Mouse (Mus musculus): ENCODE measurements around the gene Ptprs.

The Ptprs gene

DNA sequence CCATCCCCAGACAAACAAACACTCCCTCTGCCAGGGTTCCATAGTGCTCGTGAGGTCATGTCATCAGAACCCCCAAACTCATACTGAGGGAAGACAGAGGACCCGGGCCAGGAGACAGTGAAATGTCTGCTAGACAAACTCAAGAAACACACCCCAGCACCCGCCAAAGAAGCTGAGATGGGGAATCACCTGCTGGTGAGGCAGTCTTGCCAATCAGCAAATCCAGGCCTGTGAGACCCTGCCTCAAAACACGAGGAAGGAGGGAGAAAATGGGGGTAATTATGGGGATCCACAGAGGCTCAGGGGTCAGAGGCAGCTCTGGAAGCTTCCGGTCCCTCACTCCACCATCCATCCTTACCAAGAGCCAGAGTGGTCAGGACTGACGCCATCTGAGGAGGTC lies 9.5 kb downstream of the Ptprs start:
- DNase-seq, result no peak

DNA sequence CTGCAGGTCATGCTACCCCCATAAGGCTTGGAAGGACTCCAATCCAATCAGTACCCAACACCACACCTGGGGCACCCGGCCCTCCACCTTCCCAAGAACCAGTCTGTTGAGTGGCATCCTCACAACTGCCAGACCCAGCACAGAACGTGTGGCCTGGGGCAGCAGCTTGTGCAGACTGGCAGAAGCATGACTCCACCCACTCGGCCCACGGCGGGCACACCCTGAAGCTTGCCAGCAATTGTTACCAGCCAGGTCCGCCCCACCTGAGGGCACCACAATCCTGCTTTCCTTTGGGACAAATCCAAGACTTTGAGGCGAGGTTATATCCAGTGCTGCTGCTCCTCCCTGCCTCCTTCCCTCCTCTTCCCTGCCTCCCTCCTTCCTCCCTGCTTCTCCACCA lies 11.5 kb downstream of the Ptprs start:
- no peak for DNase-seq

DNA sequence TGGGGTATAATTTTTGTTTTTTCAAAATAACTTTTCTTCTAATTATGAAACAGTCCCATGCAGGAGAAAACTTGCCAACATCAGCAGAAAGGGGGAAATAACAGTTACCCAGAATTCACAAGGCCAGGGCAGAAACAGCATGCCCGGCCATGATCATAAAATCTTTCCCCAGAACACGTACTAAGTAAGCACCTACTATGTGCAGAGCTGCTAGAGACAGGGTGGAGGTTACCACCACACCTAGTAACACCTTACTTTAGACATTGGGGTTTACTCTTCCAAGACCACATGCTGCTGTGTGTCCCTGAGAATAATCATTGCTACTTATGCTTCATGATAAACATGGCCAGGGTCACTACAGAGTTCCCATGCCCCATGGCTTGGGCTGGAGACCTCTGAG lies 11.9 kb downstream of the Ptprs start:
- no peak for DNase-seq

DNA sequence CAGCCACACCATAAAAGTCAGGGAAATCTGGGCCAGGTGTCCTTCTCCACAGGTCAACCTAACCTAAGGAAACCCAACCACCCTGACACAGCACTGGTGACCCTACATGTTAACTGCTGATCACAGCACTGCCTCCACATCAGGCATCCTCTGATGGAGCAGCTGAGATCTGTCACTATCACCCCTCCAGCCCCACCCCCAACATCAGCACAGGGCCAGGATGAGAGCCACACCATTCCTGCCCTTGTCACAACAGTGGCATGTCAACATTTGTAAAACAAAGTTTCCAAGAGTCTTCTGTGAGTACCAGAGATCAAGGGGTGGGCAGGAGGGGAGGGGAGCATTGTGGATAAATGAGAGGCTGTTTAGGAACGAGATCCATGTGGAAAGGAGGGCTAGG lies 12.8 kb downstream of the Ptprs start:
- DNase-seq, result no peak

DNA sequence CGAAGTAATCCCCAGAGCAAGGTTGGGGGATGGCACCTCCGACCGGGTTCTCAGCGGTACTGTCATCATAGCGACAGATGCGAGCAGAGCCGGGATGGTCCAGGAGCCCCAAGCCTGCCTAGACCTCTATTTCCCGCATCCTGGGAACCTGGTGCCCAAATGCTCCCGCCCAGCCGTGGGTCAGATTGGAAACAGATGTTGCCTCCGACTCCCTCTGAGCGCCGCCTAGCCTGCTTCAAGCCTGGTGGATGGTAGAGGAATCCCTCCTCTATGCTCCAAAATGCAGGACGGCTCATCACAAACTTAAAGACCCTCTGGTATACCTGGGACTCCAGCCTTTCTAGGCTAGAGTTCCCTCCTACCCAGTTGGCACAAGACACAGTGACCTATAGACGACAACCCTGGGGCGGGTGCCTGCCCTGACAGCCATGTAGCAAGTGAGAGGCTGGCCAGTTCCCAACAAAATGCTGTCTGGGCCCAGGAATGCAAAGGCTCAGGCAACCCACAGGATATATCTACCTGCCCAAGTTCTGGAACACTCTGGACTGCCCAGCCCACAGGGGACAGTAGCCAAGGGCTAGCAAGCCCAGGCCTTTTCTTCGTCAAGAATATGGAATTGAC lies 13.3 kb downstream of the Ptprs start:
- no peak for DNase-seq

DNA sequence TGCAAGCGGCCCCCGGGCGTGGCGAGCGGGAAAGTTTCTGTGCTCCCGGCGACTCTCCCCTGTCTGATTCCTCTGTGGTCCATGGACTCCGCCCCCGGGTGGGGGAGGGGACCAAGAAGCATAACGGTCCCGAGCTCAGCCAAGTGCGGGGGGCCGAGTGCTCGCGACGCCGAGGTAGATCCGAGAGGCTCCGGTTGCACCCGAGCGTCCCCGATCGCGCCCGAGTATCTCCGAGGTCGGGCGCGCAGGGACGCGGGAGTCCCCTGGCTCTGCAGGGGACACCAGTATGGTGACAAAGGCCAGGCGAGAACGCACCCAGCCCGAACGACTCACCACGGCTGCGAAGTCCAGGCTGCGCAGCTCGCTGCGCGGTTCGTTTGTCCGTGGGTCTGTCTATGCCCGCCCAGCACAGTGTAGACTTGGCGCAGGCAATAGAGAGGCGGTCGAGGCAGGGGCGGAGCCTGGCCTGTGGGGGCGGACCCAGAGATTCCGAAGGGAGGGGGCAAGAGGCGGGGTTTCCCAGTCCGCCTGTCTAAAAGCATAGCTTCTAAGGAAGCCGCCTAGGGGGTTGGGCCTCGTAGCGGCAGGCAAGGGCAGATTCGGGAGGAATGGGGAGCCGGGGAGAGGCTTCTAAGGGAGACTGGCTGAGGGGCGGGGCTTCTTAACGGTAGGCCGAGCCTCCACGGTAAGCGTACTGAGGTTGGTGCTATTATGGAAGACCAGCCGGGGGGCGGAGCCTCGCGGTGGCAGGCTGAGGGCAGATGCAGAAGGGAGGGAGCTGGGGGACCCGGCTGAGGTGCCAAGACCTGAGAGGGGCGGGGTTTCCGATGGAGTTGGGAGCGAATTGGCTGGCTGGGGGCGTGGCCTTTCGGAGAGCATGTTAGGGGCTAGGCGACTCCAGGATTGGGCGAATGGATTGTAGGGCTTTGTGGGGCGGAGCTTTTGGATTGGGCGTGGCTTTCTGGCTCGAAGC lies 14.2 kb downstream of the Ptprs start:
- peak; percentile 100 for DNase-seq

DNA sequence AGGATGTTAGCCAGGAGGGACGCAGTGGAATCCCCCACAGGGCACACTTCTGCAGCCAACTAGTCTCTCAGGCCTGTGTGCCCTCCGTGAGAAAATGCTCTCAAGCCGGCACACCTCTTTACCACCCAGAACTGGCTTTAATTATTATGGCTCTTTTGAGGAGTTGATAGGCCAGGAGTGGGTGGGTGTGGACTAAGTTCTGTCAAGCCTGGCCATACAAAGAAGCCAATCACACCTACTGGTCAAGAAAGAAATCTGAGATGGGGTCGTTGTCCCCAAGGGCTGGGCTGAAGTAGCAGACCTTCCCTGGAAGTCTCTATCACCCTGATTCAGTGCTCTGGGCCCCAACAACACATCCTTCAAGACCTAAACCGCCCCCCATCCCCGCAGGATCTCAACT lies 15.4 kb downstream of the Ptprs start:
- DNase-seq, result no peak

DNA sequence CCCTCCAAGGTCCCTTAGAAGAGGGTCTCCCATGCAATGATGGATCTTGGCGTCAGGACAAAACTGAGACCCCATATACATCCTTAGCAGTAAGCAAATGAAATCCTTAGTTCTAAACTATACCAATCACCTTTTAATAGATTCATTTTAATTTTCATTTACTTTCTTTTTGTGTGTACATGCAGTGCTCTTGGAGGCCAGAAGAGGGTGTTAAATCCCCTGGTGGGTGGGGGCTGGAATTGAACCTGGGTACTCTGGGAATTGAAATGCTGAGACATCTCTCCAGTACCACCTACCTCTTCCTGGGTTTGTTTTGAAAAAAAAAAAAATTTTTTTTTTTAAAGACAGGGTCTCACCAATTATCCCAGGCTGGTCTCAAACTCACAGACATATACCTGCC lies 18.8 kb downstream of the Ptprs start:
- no peak for DNase-seq

DNA sequence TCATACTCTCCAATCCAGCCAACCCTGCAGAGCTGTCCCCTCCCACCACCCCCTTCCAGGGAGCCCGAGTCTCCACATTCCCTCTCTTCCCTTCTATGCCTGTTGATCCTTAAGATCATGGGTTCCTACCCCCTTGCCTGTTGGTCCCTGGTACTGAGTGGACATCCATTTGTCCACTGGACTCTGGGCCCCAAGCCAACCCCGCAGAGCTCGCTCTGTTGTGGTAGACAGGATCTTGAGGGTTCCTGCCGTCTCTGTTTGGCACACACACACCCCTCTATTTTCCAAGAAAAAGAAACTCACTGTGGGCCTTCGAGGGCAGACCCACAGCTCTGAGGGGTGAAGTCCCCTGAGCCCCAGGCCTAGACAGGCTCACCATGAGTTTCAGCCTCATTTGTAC lies 19.9 kb downstream of the Ptprs start:
- DNase-seq, result no peak

DNA sequence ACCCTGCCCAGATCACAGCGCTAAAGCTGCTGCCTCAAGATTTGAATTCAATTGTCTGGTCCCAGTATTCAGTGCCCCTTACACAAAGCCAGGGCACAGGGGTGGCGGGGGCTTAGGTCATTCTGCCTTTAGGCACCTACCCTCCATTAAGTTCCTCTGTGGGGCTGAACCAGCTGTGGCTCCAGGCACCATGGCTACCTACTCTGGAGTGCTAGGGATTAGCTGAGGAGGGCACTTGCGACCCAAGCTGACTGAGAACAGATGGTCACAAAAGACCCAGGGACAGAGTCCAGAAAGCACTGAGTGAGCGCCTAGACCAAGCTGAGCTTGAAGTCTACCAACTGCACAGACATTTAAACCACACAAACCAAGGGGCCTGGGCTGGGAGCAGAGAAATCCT lies 22.6 kb downstream of the Ptprs start:
- DNase-seq, result no peak

DNA sequence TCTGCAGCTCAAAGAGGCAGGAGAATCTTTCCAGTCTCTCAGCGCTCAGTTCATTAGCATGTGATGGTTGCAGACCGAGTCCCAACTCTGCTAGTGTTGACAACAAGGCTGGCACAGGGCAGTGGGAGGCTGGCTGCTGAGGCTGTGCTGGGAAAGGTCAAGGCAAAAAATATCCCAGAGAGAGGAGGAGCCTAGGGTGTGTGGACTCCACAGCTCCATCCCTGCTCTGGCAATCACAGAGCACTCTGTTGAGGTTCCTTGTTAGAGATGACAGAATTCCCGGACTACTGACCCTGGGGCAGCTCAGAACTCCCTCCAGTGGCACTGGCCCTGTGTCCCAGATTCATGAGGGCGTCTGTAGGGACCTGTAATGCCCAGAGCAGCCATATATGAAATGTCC lies 23.0 kb downstream of the Ptprs start:
- peak; percentile 96 for DNase-seq

DNA sequence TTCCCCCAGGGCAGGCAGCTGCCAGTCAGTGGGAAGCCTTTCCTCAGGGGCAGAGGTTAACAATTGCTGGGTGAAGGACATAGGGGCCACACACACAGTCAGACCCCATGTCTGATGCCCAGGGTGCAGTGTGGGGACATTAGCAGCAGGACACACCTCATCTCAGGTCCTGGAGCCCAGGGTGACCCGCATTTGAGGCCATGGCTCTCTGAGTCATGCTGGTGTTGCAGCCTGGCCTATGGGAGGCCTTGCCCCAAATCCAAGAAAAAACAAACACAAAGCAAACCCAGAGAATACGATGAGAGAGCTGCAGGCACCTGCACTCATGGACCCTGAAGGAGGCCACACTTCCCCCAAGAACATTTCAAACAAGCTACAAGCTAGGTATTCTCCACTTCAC lies 28.6 kb downstream of the Ptprs start:
- DNase-seq, result no peak

DNA sequence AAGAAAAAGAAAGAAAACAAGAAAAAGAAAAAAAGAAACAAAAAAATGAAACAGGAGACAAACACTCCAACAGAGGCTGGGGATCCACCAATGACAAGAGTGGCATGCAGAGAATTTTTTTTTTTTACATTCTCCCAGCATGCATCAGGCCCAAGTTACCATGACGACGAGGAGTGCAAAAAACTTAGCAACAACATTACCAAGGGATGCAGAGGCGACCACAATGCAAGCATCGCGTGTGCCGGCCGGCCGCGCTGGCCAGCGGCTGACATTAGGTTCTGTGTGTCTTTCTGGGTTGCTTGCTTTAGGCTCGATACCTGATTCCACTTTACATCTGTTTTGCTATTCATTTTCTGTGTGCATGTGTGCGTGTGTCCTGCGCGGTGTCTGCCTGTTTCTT lies 30.9 kb downstream of the Ptprs start:
- no peak for DNase-seq

DNA sequence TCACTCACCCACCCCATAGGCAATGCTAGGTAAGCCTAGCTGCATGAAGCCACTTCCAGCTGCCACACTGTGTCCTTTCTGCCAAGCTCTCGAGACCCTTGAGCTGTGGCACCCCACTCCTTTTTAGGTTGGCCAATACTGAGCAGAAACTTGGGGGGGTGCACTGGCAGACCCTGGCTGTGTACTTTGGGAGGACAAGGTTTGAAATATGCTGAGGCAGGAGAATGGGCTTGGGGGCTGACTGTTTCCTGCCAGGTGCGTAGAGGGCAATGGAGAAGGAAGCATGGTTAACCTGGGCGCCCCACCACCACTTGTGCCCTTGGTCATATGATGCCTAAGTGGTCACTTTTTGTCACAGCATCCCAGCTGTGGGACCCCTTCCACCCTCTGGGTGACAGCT lies 31.5 kb downstream of the Ptprs start:
- no peak for DNase-seq

DNA sequence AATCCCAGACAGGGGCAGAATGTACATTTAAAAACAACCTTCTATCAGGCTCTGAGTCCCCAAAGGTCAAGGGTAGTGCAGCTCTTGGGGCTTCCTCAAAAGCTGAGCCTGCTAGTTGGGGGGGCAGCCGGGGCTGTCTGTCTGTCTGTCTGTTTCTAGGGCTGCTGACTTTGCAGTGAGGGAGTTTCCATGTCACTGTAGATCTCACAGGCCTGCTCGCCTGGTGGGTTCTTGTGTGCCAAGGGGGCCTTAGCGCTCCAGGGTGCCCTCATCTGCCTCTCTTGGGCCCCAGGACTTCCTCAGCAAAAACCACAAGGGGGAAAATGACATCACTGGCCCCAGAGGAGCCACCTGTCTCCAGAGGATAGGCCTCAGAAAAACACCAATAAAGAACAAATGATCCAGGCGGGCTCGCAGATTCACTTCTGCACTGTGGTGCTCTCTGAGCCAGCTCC lies 32.9 kb downstream of the Ptprs start:
- no peak for DNase-seq

DNA sequence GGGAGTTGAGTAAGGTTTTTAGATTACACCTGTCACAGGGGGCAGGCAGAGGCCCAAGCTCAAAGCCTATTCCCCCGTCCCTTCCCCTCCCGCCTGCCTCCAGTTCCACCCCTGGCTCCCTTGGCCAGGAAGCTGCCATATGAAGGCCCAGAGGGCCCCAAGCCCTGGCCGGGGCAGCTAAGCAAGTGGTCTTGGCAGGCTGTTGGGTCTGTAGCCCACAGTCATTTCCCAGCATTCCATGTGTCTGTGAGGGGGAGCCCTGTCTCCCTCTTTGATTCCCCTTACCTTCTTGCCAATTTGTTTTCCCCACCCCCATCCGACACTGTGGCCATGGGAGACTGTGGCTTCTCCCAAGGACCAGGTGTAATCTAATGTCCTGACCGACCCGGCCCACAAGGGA lies 34.0 kb downstream of the Ptprs start:
- DNase-seq, result no peak

DNA sequence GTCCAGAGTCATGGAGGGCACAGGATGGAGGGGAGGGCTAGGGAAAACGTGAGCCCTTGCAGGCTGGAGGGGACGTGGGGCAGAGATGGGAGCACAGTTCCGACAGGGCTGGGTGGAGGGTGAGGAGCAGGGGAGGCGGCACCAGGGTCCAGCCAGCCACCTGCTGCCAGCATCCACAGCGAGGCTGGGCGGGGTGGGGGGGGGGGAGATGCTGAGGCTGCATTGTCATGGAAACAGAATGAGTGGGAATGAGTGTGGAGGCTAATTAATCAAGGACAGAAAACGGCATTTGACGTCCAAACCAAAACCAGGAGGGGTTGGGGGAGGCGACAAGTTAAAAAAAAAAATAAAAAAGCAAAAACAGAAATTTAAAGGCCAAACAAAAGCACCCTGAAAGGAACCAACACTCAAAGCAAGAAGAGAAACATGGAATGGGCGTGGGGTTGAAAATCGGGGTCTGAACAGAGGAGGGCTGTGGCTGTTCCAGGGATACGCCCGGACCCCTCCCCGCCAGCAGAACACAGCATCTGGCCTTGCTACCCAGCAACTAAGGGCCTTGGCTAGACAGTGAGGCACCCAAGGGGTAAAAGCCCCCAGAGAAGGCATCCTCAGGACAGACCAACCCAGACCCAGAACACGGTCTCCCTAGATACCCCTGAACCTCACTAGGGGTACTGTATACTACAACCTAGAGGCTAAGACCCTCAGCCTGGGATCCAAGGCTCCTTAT lies 36.4 kb downstream of the Ptprs start:
- DNase-seq, result no peak

DNA sequence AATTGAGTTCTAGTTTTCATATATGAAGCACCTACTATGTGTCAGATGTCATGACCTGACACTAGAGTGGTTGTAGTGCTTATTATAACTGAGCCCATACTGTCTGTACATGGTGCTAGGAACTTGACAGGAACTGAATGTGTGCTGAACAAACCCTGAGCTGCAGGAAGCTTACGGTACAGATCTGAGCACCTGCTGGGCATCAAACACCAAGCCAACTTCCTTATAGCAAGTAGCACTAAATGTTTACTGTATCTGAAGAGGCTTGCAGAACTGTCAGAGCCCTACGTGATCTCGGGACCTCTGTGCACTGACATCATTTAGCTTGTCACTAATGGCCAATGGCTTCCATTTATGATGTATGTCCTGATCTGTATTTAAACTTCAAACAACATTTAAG lies 44.7 kb downstream of the Ptprs start:
- DNase-seq, result no peak

DNA sequence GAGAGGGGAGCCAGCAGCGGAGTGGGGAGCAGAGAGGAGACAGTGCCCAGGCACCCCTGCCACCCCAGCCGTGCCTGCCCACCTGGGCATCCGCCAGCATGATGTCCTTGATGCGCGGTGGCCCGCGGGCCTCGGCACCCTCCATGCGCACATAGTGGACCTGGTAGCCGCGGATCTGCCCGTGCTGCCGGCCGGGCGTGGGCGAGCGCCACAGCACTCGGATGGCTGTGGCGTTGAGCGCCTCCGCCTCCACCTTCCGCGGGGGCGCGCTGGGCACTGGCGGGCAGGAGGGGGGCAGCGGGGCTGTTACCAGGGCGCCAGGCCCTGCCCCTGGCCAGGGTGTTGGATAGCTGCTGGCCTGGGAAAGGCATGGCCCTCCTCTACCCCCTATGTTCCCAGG lies 48.4 kb downstream of the Ptprs start:
- DNase-seq, result no peak

DNA sequence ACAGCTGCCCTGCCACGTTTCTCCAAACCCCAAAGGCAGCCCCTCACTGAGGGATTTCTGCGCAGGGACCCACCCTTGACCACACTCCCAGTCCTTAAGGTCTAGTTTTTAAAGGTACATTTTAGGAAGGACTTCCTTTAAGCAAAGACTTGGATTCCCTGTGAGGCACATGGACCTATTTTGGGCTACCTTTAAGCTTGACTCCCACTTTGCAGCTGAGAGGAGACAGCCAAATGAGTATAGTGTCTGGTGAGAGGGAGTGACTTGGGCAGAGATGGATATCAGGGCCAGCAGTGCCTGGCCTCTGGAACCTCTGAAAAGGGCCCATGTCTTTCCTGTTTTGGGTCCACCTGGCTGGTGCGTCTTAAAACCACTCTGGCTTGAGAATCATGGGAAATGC lies 50.3 kb downstream of the Ptprs start:
- no peak for DNase-seq

DNA sequence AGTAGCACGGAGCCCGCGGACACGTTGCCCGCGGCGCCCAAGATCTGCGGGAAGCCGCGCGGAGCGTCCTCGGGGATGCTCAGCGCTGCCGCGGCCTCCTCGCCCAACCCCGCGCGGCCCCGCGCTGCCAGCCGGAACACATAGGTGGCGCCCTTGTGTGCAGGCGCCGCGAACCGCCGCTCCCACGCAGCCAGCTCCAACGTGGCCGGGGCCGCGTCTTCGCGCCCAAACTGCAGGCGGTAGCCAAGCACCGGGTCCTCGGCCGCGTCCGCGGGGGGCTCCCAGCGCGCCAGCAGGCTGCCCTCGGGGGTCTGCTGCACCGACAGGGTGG lies 50.7 kb downstream of the Ptprs start:
- peak; percentile 96 for DNase-seq

DNA sequence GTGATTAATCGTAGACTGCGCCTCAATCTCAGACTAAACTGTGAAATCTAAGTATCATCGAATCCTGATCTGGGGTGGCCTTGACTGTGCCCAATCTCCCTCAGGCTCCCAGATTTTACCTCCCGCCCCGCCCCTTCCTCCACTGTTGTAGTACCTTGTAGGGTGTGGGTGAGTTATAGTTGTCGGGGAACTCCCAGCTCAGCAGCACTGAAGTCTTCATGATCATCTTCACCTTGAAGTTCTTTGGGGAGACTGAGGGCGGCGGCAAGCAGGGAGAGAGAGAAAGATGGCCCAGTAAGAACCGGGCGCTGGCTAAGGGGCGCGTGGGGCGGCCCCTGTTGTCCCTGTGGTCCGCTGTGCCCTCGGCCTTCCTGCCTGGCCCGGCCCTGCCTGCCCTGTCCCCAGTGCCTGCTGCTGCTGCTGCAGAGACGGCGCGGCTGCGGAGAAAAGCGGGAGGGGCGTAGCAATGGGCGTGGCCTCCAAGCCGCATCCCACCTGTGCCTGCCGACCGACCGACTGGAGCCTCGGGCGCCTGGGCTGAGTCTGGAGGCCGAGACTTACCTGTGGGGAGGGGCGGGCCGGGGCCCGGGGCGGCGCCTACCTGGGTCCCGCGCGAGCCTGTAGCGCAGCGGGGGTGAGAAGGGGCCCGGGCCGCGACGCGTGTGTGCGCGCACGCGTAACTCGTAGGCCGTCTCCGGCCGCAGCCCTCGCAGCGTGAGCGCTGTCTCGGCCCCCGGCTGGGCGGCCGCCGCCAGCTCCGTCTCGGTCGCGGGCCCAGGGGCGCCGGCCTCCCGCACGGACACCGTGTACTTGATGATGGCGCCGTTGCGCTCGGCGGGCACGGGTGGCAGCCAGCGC lies 51.3 kb downstream of the Ptprs start:
- DNase-seq, result no peak

DNA sequence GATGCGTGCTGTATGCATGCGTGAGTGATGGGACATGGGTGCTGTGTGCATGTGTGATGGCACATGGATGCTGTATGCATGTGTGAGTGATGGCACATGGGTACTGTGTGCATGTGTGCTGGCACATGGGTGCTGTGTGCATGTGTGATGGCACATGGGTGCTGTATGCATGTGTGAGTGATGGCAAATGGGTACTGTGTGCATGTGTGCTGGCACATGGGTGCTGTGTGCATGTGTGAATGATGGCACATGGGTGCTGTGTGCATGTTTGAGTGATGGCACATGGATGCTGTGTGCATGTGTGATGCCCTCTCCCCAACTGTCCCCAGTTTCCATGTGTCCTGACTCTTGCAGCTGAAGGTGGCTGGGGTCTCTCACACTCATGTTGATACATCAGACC lies 56.3 kb downstream of the Ptprs start:
- DNase-seq, result no peak

All from heart, adult 11 months (tissue).